Mouse (Mus musculus) granulocyte monocyte progenitor cell, adult 5-6 weeks (primary cell): ENCODE results near the gene Rspry1. TPM values are rescaled to one million over a fixed set of nuclear protein-coding genes. Genes with fewer than 3 reads are reported as not detected.

ENCODE experiments used
- ATAC-seq: replicated peaks from 2 replicates; pipeline ENCODE4 v1.8.0; 2016; ENCODE audit warnings: mild to moderate bottlenecking, moderate TSS enrichment, inconsistent platforms; ENCODE audit not compliant: poor library complexity, severe bottlenecking
- total RNA-seq, 2 experiments: library from RNA; stranded (forward) in 1 of 2; stranded (reverse) in 1 of 2; fragments of 200-712, 200-1000 nt in 1 of 2; fragments of >200 nt in 1 of 2; fragmentation: Nextera tagmentation in 1 of 2; gene quantifications; 2 replicates each; pipeline ENCODE4 v1.2.3; 2014 to 2017

Rspry1 gene
- total RNA-seq, 2 experiments from 2014 or later: 28.0 to 29.9 TPM

DNA sequence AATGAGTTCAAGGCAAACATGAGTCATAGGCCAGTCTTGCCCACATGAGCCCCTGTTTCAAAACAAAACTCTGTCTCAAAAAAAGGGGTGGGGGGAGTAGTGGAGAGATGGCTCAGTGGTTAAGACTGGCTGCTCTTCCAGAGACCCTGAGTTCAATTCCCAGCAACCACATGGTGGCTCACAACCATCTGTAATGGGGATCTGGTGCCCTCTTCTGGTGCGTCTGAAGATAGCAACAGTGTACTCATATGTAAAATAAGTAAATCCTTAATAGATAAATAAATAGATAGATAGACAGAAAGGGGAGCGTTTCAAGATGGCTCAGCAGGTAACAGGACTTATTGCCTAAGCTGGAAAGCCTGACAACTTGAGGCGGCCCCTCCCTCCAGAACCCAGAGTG, 78.7 kb downstream of the Rspry1 start:
- ATAC-seq: no peak

DNA sequence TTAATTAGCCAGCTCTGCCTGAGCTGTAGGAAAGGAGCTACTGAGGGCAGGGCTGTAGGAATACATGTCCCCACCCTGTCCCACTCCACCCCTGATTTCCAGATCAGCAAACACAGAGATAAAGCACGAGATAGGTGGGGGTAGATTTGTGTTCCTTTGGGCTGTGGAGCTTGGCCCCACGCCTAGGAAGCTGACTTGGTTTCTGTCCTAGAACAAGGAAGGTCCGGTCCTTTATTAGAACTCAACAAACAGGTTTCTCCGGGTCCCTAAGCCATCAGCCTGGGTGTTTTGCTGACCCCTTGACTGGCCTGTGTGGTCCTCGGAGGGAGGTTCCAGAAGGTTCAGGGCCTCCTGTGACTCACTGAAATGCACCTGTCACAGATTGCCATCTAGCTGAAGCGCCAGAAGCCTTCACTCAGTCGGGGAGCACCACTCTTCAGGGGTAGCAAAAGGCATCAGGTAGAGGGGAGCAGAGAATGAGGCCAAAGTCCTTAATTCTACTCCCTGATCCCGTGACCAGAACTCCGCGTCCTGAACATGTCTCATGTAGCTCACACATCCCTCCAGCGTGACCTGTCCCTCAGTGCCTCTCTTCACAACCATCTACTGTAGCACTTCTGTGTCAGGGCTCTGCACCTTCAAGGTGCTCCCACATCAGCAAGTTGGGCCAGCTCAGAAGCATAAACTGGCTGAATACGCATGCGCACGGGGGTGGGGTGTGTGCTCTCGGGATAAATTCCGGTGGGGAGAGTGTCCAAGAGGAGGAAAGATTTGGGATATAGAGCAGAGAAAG, 81.2 kb downstream of the Rspry1 start:
- no peak for ATAC-seq

DNA sequence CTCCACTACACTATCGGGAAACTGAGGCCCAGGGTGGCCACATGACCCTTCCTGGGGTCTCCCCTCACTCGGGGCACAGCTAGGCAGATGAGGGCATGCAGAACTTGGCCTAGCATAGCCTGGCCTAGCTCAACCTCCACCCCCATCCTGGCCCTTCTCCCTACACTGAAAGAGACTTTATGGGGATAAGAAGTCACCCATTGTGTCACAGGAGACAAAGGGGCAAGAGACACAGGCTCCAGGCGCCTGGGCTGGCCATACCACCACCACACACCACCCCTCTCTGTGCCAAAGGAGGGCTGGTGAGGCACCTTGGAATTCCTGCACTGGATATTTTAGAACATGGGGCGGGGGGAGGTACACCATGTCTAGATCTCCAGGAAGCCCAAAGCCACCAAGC, 82.5 kb downstream of the Rspry1 start:
- no peak for ATAC-seq

DNA sequence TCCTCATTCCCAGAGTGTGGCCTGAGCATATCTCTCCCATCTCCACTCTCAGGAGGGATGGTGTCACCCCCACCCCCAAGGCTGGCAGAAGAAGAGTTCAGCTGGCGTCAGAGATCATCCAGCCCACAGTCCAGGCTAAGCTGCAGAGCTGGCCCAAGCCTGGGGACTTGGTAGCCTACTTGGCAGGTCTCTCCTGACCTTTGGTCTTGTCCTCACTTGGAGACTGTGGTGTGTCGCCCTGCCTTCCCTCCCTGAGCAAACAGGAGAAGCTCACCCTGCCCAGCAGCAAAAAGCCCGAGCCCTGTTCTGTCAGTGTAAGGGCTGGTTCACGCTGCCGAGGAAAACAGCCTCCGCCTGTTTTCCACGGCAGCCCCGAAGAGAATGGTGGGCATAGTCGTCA, 84.2 kb downstream of the Rspry1 start:
- no peak for ATAC-seq

DNA sequence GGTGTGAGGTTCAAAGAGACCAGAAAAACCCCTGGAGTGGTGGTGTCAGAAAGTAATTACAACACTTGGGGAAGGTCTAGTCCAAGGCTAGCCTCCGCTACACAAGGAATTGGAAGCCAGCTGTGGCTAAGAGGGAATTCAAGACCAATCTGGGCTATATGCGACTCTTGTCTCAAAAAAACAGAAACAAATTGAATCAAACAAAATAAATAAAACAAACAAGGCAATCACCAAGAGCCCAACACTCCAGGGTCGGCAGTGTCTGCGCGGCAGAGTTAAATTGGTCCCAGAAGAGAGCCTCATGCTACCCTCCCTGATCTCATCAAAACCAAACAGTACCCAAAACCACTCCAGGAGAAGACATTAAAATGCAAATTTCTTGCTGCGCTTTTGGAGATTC, 93.0 kb downstream of the Rspry1 start:
- ATAC-seq: no peak

DNA sequence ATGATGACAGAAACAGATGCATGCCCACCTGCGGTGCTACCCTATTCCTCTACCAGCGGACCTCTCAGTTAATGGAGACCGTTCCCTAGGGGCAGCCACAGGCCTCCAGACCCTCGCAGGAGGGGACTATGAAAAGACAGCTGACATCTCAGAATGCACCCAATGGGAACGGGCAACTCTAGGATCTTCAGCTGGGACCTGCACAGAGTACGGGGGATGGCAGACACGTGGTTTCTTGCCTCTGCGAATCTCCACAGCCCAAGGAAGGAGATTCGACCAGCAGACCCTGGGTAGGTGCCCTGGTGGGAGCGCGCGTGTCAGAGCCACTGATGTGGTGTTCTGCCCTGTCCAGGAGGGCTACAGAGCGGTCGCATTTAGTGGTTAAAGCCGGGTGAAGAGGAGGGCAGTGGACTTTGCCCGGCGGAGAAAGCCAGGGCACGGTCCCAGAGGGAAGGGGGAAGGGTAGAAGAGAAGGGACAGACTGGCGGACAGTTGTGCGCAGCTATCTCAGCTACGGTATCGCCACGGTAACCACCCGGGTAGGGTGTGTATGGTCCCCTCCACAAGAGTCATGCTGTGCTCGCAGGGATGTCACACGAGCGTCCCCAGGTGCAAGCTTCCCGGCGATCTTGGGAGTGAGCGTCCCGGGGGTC, 93.7 kb downstream of the Rspry1 start:
- peak; percentile 28 for ATAC-seq

DNA sequence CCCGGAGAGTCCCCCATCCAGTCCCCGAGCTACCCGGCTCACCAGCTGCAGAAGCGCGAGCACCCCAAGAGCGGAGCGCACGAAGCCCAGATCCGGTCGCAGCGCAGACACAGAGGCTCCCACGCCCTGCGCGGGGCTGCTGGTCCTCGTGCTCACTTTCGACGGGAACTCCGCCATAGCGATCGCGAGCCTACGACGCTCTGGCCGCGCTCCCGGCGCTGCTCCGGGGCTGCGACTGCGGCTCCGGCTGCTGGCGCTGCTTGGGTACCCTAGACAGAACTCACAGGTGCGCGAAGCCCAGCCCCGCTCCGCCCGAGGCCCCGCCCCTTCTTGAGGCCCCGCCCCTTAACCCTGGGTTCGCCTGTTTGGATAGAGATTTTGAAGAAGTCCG, 94.3 kb downstream of the Rspry1 start, which contains the start of gene Pllp:
Gene Pllp (minus strand): TSS at position 285 of the 391 bp plus-strand sequence.
- peak; percentile 76 for ATAC-seq

DNA sequence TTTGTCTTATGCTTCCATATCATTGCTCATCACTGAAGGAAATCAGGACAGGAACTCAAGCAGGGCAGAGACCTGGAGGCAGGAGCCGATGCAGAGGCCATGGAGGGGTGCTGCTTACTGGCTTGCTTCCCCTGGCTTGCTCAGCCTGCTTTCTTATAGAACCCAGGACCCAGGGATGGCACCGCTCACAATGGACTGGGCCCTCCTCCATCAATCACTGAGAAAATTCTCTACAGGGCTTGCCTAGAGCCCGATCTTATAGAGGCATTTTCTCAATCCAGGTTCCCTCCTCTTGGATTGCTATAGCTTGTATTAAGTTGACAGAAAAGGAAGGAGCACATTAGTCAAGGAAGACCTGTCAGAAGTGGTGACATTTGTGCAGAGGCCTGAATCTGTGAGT, 94.8 kb downstream of the Rspry1 start:
- no peak for ATAC-seq

DNA sequence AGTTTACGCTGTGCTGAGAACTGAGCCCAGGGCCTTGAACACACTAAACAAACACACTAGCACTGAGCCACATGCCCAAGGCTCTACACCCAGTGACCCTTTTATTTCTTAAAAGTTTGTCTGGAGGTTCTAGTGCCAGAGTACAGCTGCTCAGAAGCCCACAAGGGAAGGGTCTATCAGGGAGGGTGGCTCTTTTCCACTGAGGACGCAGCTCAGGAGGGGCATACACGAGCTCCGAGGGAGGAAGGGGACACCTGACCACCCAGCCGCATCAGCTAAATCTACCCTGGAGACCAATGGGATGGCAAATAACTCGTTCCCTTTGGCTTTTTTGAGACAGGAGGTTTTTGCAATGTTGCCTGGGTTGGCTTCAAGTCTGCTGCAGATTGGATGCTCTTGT, 96.2 kb downstream of the Rspry1 start:
- ATAC-seq: no peak

DNA sequence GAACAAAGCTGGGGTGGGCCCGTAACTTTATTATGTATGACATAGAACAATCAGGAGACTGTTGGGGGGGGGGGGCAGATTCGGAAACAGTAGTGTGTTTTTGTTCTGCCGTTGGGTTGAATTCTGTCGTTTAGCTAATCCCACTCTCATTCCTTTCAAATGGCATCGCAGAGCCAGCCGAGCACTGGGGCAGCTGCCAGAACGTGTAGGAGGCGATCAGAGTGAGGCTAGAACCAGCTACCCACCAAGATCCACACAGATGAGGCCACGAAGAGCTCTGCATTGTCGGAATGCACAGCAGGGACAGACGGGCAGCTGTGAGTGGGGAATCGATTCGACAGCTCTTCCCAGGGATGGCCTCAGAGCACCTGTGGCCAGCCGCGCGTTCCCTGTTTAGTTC, 97.6 kb downstream of the Rspry1 start:
- no peak for ATAC-seq

DNA sequence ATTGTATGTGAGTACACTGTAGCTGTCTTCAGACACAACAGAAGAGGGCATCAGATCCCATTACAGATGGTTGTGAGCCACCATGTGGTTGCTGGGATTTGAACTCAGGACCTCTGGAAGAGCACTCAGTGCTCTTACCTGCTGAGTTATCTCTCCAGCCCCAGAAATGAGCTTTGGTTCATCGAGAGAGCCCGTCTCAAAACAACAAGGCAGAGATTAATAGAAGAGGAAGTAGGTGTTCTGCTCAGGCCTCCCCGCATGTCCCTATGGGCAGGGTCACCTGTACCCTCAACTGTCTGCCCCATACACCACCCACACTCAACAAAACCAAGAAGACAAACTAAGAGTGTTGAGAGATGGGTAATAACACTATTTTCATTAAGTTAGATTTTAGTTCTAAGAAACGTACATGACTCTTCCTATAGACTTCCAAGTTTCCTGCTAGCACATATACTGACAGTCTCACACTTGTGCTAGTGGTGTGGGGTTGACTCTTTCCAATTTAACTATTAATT, 98.7 kb downstream of the Rspry1 start:
- no peak for ATAC-seq

DNA sequence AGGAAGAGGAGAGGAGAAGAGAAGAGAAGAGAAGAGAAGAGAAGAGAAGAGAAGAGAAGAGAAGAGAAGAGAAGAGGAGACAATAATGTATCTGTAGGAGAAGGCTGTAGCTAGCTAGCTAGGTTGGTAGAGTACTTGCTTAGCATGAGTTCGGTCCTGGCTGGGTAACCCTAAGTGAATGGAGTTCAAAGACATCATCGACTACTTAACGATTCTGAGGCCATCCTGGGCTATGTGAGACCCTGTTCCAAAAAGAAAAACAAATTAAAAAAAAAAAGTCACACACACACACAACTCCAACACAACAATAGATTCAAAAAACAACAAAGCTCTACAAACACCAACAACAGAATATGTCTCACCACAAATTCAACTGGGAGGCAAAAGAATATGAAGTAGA, 100.4 kb downstream of the Rspry1 start:
- ATAC-seq: no peak

DNA sequence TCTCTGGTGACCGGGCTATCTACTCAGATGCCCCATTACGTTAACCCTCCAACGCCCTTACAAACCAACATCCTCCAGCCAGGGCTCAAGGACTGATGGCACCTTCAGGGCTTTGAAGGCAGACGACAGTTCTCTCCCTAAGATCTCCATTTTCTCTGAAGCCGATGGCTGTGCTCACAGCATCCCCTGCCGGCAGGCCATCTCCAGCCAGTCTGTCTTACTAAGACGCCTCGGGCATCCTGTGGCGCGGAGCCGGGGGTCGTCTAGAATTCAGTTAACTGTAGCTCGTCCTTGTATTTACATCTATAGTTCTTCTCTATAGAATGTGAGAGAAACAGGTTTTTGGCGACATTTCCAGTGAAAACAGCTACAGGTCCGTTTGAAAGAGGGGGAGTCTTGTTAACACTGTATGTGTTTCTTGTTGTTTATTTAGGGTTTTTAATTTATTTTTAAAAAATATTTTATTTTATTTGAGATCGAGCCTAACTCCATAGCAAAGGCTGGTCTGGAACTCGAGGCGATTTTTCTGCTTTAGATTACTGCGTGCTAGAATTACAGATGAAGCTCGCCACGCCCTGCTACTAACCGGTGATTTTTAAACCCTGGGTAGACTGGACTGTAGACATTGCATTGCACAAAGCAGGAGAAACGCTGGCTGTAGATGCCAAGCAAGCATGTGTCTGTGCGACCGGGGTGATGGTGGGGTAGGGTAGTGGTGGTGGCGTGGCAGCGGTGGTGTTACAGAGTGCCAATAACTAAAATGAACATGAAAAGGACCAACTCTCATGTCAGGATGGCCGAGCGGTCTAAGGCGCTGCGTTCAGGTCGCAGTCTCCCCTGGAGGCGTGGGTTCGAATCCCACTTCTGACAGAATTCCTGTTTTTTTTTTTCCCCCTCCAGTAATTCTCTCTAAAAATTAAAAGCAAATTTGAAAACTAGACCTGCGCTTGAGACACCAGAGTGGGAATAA, 101.4 kb downstream of the Rspry1 start:
- ATAC-seq: peak; percentile 69

DNA sequence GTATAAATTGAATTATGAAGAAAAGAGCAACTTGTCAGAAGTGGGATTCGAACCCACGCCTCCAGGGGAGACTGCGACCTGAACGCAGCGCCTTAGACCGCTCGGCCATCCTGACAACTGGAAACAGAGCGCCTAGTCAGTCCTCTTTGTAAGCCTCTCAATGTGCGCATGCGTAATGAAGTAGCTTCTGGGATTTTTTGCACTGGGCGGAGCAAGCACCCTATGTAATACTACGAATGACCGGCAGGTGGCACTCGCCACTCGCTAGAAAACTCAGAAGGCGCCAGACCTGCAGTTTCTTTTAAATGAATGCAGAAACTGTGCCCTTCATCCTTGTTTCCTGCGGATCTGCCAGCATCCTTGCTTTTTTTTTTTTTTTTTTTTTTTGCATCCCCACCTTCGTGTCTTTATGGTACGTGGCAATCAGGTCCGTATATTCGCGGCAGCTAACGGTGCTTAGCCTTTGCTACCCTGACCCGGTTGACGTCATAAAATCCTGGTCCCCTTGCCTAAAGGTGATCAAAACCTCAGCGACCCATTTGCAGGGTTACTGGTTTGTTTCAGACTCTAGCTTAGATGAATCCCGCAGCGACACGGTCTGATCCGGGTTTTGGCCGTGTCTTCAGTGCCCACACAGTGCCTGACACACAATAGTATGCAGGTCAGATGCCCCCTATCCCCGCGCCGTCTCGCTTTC, 102.4 kb downstream of the Rspry1 start:
- peak; percentile 71 for ATAC-seq

DNA sequence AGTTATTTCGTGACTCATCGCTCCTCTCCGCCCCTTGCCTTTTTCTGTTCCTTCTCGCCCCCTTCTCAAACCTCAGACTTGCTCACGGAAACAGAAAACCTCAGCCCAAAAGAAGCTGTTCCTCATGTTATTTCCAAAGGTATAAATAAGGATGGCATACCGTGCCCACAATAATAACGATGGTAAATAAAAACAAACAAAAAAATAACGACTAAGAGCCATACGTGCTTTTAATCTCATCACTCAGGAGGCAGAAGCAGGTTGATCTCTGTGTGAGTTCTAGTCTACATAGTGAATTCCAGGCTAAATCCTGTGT, 102.9 kb downstream of the Rspry1 start:
- no peak for ATAC-seq

DNA sequence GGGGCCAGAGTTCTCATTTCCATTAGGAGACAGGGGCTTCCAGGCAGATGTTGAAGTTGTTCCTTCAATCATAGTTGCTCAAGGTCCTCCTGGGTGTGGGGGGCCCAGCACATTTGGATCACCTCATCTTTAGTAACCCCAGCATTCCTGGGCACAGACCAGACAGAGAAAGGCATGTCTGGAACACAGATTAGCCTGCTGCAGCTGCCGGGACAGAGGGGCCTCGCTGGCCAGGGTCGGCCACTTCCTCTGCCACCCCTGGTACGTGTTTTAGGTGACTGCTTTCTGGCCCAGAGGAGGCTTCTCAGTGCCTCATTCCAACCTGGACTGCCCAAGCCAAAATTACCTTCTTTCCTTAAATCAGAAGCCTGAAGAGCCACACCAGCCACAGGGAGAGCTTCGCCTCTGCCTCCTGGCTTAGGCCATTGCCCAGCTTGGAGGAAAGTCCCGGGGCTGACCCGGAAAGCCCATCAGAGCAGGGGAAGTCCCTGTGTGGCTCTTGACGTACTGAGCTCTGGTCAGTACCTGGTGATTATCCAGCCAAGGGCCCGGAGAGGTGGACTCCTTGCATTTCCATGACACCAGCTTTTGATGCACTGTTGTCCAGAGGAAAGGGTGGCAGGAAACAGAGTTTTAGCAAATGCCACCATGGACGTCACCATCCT, 104.0 kb downstream of the Rspry1 start:
- ATAC-seq: no peak

DNA sequence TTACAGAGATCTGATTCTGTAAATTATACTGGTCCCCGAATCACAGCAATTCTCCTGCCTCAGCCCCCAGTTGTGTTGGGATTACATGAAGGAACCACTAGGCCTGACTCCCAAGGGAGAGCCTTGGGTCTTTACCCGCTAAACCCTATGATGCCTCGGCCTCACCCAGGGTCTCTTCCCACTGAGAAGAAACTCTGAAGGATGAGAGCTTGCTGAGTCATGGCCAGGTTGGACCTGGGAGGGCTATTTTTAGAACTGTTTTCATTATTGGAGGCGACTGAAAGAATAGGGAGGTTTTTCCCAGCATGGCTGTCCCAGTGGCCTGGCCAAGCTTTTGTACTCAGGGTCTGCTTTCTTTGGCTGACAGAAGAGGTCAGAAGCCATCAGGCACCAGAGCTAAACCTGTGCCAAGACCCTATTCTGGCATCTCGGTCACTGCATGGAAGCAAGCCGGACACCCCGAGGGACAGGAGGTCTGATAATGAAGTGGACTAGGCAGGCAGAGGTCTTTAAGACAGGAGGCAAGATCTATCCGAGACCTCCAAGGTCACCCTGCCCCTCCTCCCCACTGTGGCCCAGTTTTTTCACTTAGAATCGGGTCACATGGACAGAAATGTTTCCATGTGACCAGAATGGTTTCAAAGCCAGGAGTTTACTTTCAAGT, 105.1 kb downstream of the Rspry1 start:
- ATAC-seq: no peak
